In the genomic region with DNA sequence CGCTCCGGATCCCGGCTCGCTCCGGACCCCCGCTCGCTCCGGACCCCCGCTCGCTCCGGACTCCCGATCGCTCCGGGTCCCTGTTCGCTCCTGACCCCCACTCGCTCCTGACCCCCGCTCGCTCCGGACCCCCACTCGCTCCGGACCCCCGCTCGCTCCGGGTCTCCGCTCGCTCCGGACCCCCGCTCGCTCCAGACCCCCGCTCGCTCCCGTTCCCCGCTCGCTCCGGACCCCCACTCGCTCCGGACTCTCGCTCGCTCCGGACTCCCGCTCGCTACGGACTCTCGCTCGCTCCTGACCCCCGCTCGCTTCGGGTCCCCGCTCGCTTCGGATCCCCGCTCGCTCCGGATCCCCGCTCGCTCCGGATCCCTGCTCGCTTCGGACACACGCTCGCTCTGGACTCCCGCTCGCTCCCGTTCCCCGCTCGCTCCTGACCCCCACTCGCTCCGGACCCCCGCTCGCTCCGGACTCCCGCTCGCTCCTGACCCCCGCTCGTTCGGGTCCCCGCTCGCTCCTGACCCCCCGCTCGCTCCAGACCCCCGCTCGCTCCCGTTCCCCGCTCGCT, we compare ENCODE assay signal across 12 mouse cellular contexts. TPM values are rescaled to one million over a fixed set of nuclear protein-coding genes. Genes with fewer than 3 reads are reported as not detected.
DNase-seq lines count a peak whose midpoint lies in the region; ATAC-seq lines count a peak whose summit lies in the region.
"Not testable (repeated sequence)": the region's sequence is repeated elsewhere in the genome, so short reads cannot be mapped to it uniquely, and the experiment has no call there.
"Had no signal": no experiment of that assay in that cellular context is flagged by ENCODE, and none has a peak within 500 bp of the region (broad histone marks: within the 10 kb centered on the region; RNA-seq: fewer than 3 reads in every experiment).

No protein-coding gene starts in this region.

- not testable (repeated sequence) for H3K36me3 ChIP-seq in embryonic facial prominence, embryonic 15.5 days; hindbrain, embryonic 15.5 days; liver, embryonic 13.5 days; midbrain, embryonic 13.5 days
- H3K36me3 ChIP-seq in heart, embryonic 10.5 days: peaks cover 84% of the 10 kb centered on the region

- H3K9ac ChIP-seq in embryonic facial prominence, embryonic 15.5 days; liver, embryonic 13.5 days: not testable (repeated sequence)
- H3K9ac ChIP-seq in hindbrain, embryonic 15.5 days: peak overlapping the region; percentile 27; the same call in 1 of the 2 replicates
- peak overlapping the region; percentile 46 for H3K9ac ChIP-seq in midbrain, embryonic 13.5 days (replicated peaks)

- WGBS in embryonic facial prominence, embryonic 15.5 days: under 1% methylated on average over 83 of the region's 85 CpGs
- 4% methylated on average over 84 of the region's 85 CpGs for WGBS in heart, embryonic 10.5 days
- WGBS in hindbrain, embryonic 15.5 days: under 1% methylated on average over 82 of the region's 85 CpGs
- 2% methylated on average over 85 of the region's 85 CpGs for WGBS in liver, embryonic 13.5 days (ENCODE audit: insufficient replicate concordance)
- WGBS in midbrain, embryonic 13.5 days: under 1% methylated on average over 80 of the region's 85 CpGs

- H3K4me3 ChIP-seq in embryonic facial prominence, embryonic 15.5 days (replicated peaks): peak overlapping the region; percentile 47
- H3K4me3 ChIP-seq in heart, embryonic 10.5 days: peak overlapping the region; percentile 59
- H3K4me3 ChIP-seq in hindbrain, embryonic 15.5 days: peak overlapping the region; percentile 50
- H3K4me3 ChIP-seq in liver, embryonic 13.5 days (replicated peaks): peak overlapping the region; percentile 49
- peak overlapping the region; percentile 53 for H3K4me3 ChIP-seq in midbrain, embryonic 13.5 days (replicated peaks)

- peaks cover 65% of the 10 kb centered on the region for H3K27me3 ChIP-seq in embryonic facial prominence, embryonic 15.5 days
- H3K27me3 ChIP-seq in heart, embryonic 10.5 days (ENCODE audit: insufficient read depth, poor library complexity, severe bottlenecking): peaks cover 52% of the 10 kb centered on the region
- H3K27me3 ChIP-seq in hindbrain, embryonic 15.5 days: peaks cover 39% of the 10 kb centered on the region
- peaks cover 92% of the 10 kb centered on the region for H3K27me3 ChIP-seq in liver, embryonic 13.5 days
- H3K27me3 ChIP-seq in midbrain, embryonic 13.5 days: peaks cover 66% of the 10 kb centered on the region

- not testable (repeated sequence) for ATAC-seq in embryonic facial prominence, embryonic 15.5 days (ENCODE audit: insufficient number of reproducible peaks, low FRiP score, low TSS enrichment, low read depth); hindbrain, embryonic 15.5 days (ENCODE audit: low FRiP score, low read depth); liver, embryonic 13.5 days (ENCODE audit: low read depth); midbrain, embryonic 13.5 days

- H3K9me3 ChIP-seq in embryonic facial prominence, embryonic 15.5 days (replicated peaks); heart, embryonic 10.5 days; hindbrain, embryonic 15.5 days; liver, embryonic 13.5 days (replicated peaks); midbrain, embryonic 13.5 days: not testable (repeated sequence)

- not testable (repeated sequence) for H3K27ac ChIP-seq in embryonic facial prominence, embryonic 15.5 days (replicated peaks); hindbrain, embryonic 15.5 days (replicated peaks); liver, embryonic 13.5 days; midbrain, embryonic 13.5 days
- H3K27ac ChIP-seq in heart, embryonic 10.5 days: peak overlapping the region; percentile 38; the same call in 1 of the 2 replicates

- peak; percentile 45 for DNase-seq in adrenal gland, postnatal 14 days
- not testable (repeated sequence) for DNase-seq in heart, embryonic 10.5 days (ENCODE audit: low spot score); liver, embryonic 13.5 days
- peak; percentile 39 for DNase-seq in kidney, postnatal 14 days
- peak; percentile 51 for DNase-seq in retina, postnatal 1 day

- peak overlapping the region; percentile 91 for H3K4me2 ChIP-seq in embryonic facial prominence, embryonic 15.5 days (replicated peaks)
- peak overlapping the region; percentile 99 for H3K4me2 ChIP-seq in hindbrain, embryonic 15.5 days
- peak overlapping the region; percentile 66 for H3K4me2 ChIP-seq in liver, embryonic 13.5 days
- H3K4me2 ChIP-seq in midbrain, embryonic 13.5 days (replicated peaks): peak overlapping the region; percentile 94

- H3K4me1 ChIP-seq in embryonic facial prominence, embryonic 15.5 days: peaks cover 20% of the 10 kb centered on the region
- H3K4me1 ChIP-seq in heart, embryonic 10.5 days: peaks cover 17% of the 10 kb centered on the region; the same call in 1 of the 2 replicates
- peaks cover 16% of the 10 kb centered on the region for H3K4me1 ChIP-seq in hindbrain, embryonic 15.5 days (replicated peaks)
- not testable (repeated sequence) for H3K4me1 ChIP-seq in liver, embryonic 13.5 days (replicated peaks); midbrain, embryonic 13.5 days (replicated peaks)

RNA-seq across cellular contexts. Expression of a gene that starts 20.1 kb away (rescaled TPM):
- total RNA-seq in adrenal gland, postnatal 14 days (2021): 18.7 and 24.2 TPM in 2 replicates
- polyA plus RNA-seq in embryonic facial prominence, embryonic 15.5 days (2015; fragmentation: Nextera tagmentation; extraction: Ambion mirVana): 18.9 and 28.4 TPM in 2 replicates
- 185 and 294 TPM in 2 replicates for polyA plus RNA-seq in heart, embryonic 10.5 days (2016; fragmentation: Nextera tagmentation; extraction: Ambion mirVana)
- polyA plus RNA-seq in hindbrain, embryonic 15.5 days (2015; fragmentation: Nextera tagmentation; extraction: Ambion mirVana): 1.0 and 1.5 TPM in 2 replicates
- 0.75 and 1.1 TPM in 2 replicates for polyA plus RNA-seq in liver, embryonic 13.5 days (2015; fragmentation: Nextera tagmentation; extraction: Ambion mirVana)
- 0.59 and 0.93 TPM in 2 replicates for polyA plus RNA-seq in midbrain, embryonic 13.5 days (2015; fragmentation: Nextera tagmentation; extraction: Ambion mirVana)
- total RNA-seq: neutrophil, adult 5-6 weeks had no signal

RNA-seq across cellular contexts. Expression of a gene that starts 20.7 kb away (rescaled TPM):
- total RNA-seq in adrenal gland, postnatal 14 days (2021): 56.2 and 66.5 TPM in 2 replicates
- polyA plus RNA-seq in embryonic facial prominence, embryonic 15.5 days (2015; fragmentation: Nextera tagmentation; extraction: Ambion mirVana): 2.6 and 2.7 TPM in 2 replicates
- 0.35 and 0.86 TPM in 2 replicates for polyA plus RNA-seq in heart, embryonic 10.5 days (2016; fragmentation: Nextera tagmentation; extraction: Ambion mirVana)
- polyA plus RNA-seq in hindbrain, embryonic 15.5 days (2015; fragmentation: Nextera tagmentation; extraction: Ambion mirVana): 1.5 and 1.9 TPM in 2 replicates
- polyA plus RNA-seq in liver, embryonic 13.5 days (2015; fragmentation: Nextera tagmentation; extraction: Ambion mirVana): 0.68 and 1.4 TPM in 2 replicates
- 0.57 and 0.93 TPM in 2 replicates for polyA plus RNA-seq in midbrain, embryonic 13.5 days (2015; fragmentation: Nextera tagmentation; extraction: Ambion mirVana)

RNA-seq across cellular contexts. Expression of a gene that starts 22.3 kb away (rescaled TPM):
- total RNA-seq in adrenal gland, postnatal 14 days (2021): 17.7 and 26.5 TPM in 2 replicates
- polyA plus RNA-seq in embryonic facial prominence, embryonic 15.5 days (2015; fragmentation: Nextera tagmentation; extraction: Ambion mirVana): 35.2 and 38.4 TPM in 2 replicates
- 29.1 and 37.7 TPM in 2 replicates for polyA plus RNA-seq in heart, embryonic 10.5 days (2016; fragmentation: Nextera tagmentation; extraction: Ambion mirVana)
- polyA plus RNA-seq in hindbrain, embryonic 15.5 days (2015; fragmentation: Nextera tagmentation; extraction: Ambion mirVana): 33.1 and 34.4 TPM in 2 replicates
- polyA plus RNA-seq in liver, embryonic 13.5 days (2015; fragmentation: Nextera tagmentation; extraction: Ambion mirVana): 21.3 and 24.3 TPM in 2 replicates
- polyA plus RNA-seq in midbrain, embryonic 13.5 days (2015; fragmentation: Nextera tagmentation; extraction: Ambion mirVana): 31.2 and 32.2 TPM in 2 replicates

RNA-seq across cellular contexts. Expression of a gene that starts 38.5 kb away (rescaled TPM):
- total RNA-seq in adrenal gland, postnatal 14 days (2021): 0.15 and 0.23 TPM in 2 replicates
- 0.39 and 0.51 TPM in 2 replicates for polyA plus RNA-seq in embryonic facial prominence, embryonic 15.5 days (2015; fragmentation: Nextera tagmentation; extraction: Ambion mirVana)
- 0.06 and 0.11 TPM in 2 replicates for polyA plus RNA-seq in heart, embryonic 10.5 days (2016; fragmentation: Nextera tagmentation; extraction: Ambion mirVana)
- polyA plus RNA-seq in hindbrain, embryonic 15.5 days (2015; fragmentation: Nextera tagmentation; extraction: Ambion mirVana): 0.82 and 0.98 TPM in 2 replicates
- 0.05 and 0.08 TPM in 2 replicates for polyA plus RNA-seq in liver, embryonic 13.5 days (2015; fragmentation: Nextera tagmentation; extraction: Ambion mirVana)
- 0.48 and 0.62 TPM in 2 replicates for polyA plus RNA-seq in midbrain, embryonic 13.5 days (2015; fragmentation: Nextera tagmentation; extraction: Ambion mirVana)
- total RNA-seq: gastrocnemius, adult 8-10 months; heart, postnatal 36 days; left cerebral cortex, postnatal 10 days; neutrophil, adult 5-6 weeks had no signal

RNA-seq across cellular contexts. Expression of a gene that starts 40.1 kb away (rescaled TPM):
- 15.0 and 15.4 TPM in 2 replicates for total RNA-seq in adrenal gland, postnatal 14 days (2021)
- polyA plus RNA-seq in embryonic facial prominence, embryonic 15.5 days (2015; fragmentation: Nextera tagmentation; extraction: Ambion mirVana): 14.3 and 14.9 TPM in 2 replicates
- 14.2 and 16.6 TPM in 2 replicates for polyA plus RNA-seq in heart, embryonic 10.5 days (2016; fragmentation: Nextera tagmentation; extraction: Ambion mirVana)
- 10.7 and 12.3 TPM in 2 replicates for polyA plus RNA-seq in hindbrain, embryonic 15.5 days (2015; fragmentation: Nextera tagmentation; extraction: Ambion mirVana)
- polyA plus RNA-seq in liver, embryonic 13.5 days (2015; fragmentation: Nextera tagmentation; extraction: Ambion mirVana): 6.8 and 8.0 TPM in 2 replicates
- polyA plus RNA-seq in midbrain, embryonic 13.5 days (2015; fragmentation: Nextera tagmentation; extraction: Ambion mirVana): 12.1 and 13.8 TPM in 2 replicates
